Mouse (Mus musculus) heart, adult 11 months (tissue): Measurements from ENCODE around the gene Ascc1.

Source experiments
- DNase-seq: peaks from one replicate; pipeline ENCODE4 v3.0.0; 2022

Ascc1 gene

GRCm38 (mm10) chr10:60002673-60003212 lies at the start of gene Ascc1, which contains the start of gene Anapc16:
Gene Ascc1 (plus strand): TSS chr10:60002805.
Gene Anapc16 (minus strand): TSS chr10:60003135.
- DNase-seq: peak; percentile 100

GRCm38 (mm10) chr10:59953564-59954039 lies 49.0 kb upstream of the Ascc1 start:
- peak; percentile 94 for DNase-seq

- peak; percentile 89 for DNase-seq
Observed at GRCm38 (mm10) chr10:59956681-59957080, 45.9 kb upstream of the Ascc1 start.

GRCm38 (mm10) chr10:59957171-59958149 lies 45.1 kb upstream of the Ascc1 start:
- peak; percentile 99 for DNase-seq

- peak; percentile 95 for DNase-seq
Observed at GRCm38 (mm10) chr10:59958458-59958857, 44.1 kb upstream of the Ascc1 start.

- DNase-seq: no peak
Observed at GRCm38 (mm10) chr10:59959517-59959916, 43.1 kb upstream of the Ascc1 start.

GRCm38 (mm10) chr10:59963609-59964008 lies 39.0 kb upstream of the Ascc1 start:
- no peak for DNase-seq

- peak; percentile 96 for DNase-seq
Observed at GRCm38 (mm10) chr10:59964504-59965361, 37.9 kb upstream of the Ascc1 start.

GRCm38 (mm10) chr10:59965362-59965695 lies 37.3 kb upstream of the Ascc1 start:
- DNase-seq: no peak

GRCm38 (mm10) chr10:59965788-59966187 lies 36.8 kb upstream of the Ascc1 start:
- no peak for DNase-seq

- DNase-seq: no peak
Observed at GRCm38 (mm10) chr10:59966743-59967142, 35.9 kb upstream of the Ascc1 start.

- peak; percentile 98 for DNase-seq
Observed at GRCm38 (mm10) chr10:59967309-59967942, 35.2 kb upstream of the Ascc1 start.

- DNase-seq: peak; percentile 99
Observed at GRCm38 (mm10) chr10:59969821-59970449, 32.7 kb upstream of the Ascc1 start.

- peak; percentile 98 for DNase-seq
Observed at GRCm38 (mm10) chr10:59970450-59971062, 32.0 kb upstream of the Ascc1 start.

- peak; percentile 92 for DNase-seq
Observed at GRCm38 (mm10) chr10:59971813-59972212, 30.8 kb upstream of the Ascc1 start.

- DNase-seq: peak; percentile 99
Observed at GRCm38 (mm10) chr10:59972534-59972933, 30.1 kb upstream of the Ascc1 start.

- no peak for DNase-seq
Observed at GRCm38 (mm10) chr10:59972999-59973398, 29.6 kb upstream of the Ascc1 start.

GRCm38 (mm10) chr10:59973400-59973799 lies 29.2 kb upstream of the Ascc1 start:
- DNase-seq: peak; percentile 91

GRCm38 (mm10) chr10:59974191-59974664 lies 28.4 kb upstream of the Ascc1 start:
- DNase-seq: peak; percentile 100

- DNase-seq: peak; percentile 98
Observed at GRCm38 (mm10) chr10:59974786-59975185, 27.8 kb upstream of the Ascc1 start.

- DNase-seq: no peak
Observed at GRCm38 (mm10) chr10:59977141-59977540, 25.5 kb upstream of the Ascc1 start.
